Mouse (Mus musculus): ENCODE data around the gene Slc38a1. TPM values are rescaled to one million over a fixed set of nuclear protein-coding genes. Genes with fewer than 3 reads are reported as not detected.

The Slc38a1 gene
- polyA plus RNA-seq, 1 experiment = not detected

GRCm38 (mm10) chr15:96669721-96670120 lies 27.0 kb upstream of the Slc38a1 start:
- TF ChIP-seq POLR2A (IDR thresholded peaks at IDR 0.05; ENCODE audit: insufficient read depth, low read depth, low read length) (no peak), CTCF (IDR thresholded peaks at IDR 0.05; ENCODE audit: insufficient read depth, low read depth, low read length) (no peak)
- no peak overlapping the region for H3K27ac ChIP-seq (ENCODE audit: insufficient read depth, low read depth, low read length)
- H3K4me3 ChIP-seq (ENCODE audit: insufficient read depth, low read depth, low read length) = no peak overlapping the region
- WGBS = 77% methylated on average over 6 of the region's 6 CpGs
- no peaks in the 10 kb centered on the region for H3K4me1 ChIP-seq (ENCODE audit: control insufficient read depth, insufficient read depth, low read length)

DNA sequence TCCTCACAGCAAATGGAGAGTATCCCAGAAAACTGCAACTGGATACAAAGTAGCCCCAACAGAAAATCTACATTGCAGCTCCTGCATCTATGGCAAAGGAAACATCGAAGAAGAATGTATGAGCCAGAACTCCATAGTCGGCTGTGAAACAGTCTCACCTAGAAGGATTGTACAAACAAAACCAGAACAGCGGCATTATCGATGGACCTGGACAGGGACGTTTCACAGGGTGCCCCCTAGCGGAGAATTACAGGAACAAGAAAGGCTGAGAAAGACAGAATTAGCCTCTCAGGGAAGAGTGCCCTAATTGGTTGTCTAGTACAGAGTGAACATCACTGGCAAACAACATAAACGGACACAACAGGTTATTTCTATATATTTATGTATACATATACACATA lies 23.9 kb upstream of the Slc38a1 start:
- TF ChIP-seq CTCF (IDR thresholded peaks at IDR 0.05; ENCODE audit: insufficient read depth, low read depth, low read length) (no peak), POLR2A (IDR thresholded peaks at IDR 0.05; ENCODE audit: insufficient read depth, low read depth, low read length) (no peak)
- Histone ChIP-seq H3K27ac (ENCODE audit: insufficient read depth, low read depth, low read length) (no peak overlapping the region), H3K4me3 (ENCODE audit: insufficient read depth, low read depth, low read length) (no peak overlapping the region), H3K4me1 (ENCODE audit: control insufficient read depth, insufficient read depth, low read length) (no peaks in the 10 kb centered on the region)
- 3% methylated on average over 7 of the region's 7 CpGs for WGBS

DNA sequence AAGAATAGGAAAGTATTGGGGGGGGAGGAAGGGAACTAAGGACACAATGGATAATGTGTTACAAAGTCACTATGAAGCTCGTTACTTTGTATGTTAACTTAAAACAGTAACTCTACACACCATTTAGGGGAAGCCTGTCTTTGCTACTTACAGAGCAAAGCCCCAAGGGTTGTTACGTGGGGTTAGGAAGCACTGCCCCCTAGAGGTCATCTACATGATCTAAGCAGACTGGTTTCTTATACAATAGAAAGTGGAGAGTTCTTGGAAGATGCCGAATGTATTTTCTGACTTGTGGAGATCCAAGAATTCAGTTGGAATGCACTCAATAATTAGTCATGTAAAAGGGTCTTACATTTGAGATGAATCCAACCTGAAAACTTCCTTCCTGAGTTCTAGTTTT lies 23.2 kb upstream of the Slc38a1 start:
- 4% methylated on average over 3 of the region's 3 CpGs for WGBS
- no peak overlapping the region for H3K4me3 ChIP-seq (ENCODE audit: insufficient read depth, low read depth, low read length)
- no peaks in the 10 kb centered on the region for H3K4me1 ChIP-seq (ENCODE audit: control insufficient read depth, insufficient read depth, low read length)
- no peak for TF ChIP-seq CTCF (IDR thresholded peaks at IDR 0.05; ENCODE audit: insufficient read depth, low read depth, low read length)
- TF ChIP-seq POLR2A (IDR thresholded peaks at IDR 0.05; ENCODE audit: insufficient read depth, low read depth, low read length) = no peak
- H3K27ac ChIP-seq (ENCODE audit: insufficient read depth, low read depth, low read length) = no peak overlapping the region

DNA sequence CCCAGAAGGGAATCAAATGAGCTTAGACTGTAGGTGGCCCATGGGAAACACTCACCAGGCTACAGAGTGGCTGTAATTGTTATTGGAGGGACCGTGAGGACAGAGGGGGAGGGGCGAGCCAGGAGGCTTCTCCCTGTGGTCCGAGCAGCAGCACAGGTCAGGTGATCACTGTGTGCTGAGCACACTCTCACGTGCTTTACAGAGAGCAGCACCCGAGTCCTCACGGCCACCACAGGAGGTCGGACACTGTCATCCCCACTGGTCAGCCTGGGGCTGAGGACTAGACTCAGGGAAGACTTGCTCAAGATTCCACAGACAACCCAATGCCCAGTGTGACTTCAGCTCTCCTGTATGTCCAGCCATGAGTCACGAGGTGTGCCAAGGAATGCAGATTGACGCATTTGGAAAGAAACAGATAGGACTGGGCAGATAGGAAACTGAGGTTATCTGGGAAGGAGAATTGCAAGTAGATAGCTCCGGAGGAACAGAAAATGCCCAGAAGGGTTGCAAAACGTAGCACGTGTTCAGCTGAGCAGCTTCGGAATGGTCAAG lies 18.0 kb upstream of the Slc38a1 start:
- 68% methylated on average over 13 of the region's 13 CpGs for WGBS
- H3K27ac ChIP-seq (ENCODE audit: insufficient read depth, low read depth, low read length) = no peak overlapping the region
- no peaks in the 10 kb centered on the region for H3K4me1 ChIP-seq (ENCODE audit: control insufficient read depth, insufficient read depth, low read length)
- H3K4me3 ChIP-seq (ENCODE audit: insufficient read depth, low read depth, low read length) = no peak overlapping the region
- no peak for TF ChIP-seq CTCF (IDR thresholded peaks at IDR 0.05; ENCODE audit: insufficient read depth, low read depth, low read length)
- no peak for TF ChIP-seq POLR2A (IDR thresholded peaks at IDR 0.05; ENCODE audit: insufficient read depth, low read depth, low read length)

GRCm38 (mm10) chr15:96658275-96658602 lies 15.5 kb upstream of the Slc38a1 start:
- Histone ChIP-seq H3K4me1 (ENCODE audit: control insufficient read depth, insufficient read depth, low read length) (no peaks in the 10 kb centered on the region), H3K4me3 (ENCODE audit: insufficient read depth, low read depth, low read length) (no peak overlapping the region), H3K27ac (ENCODE audit: insufficient read depth, low read depth, low read length) (no peak overlapping the region)
- TF ChIP-seq POLR2A (IDR thresholded peaks at IDR 0.05; ENCODE audit: insufficient read depth, low read depth, low read length) = no peak
- no peak for TF ChIP-seq CTCF (IDR thresholded peaks at IDR 0.05; ENCODE audit: insufficient read depth, low read depth, low read length)
- WGBS = 88% methylated on average over 14 of the region's 14 CpGs

GRCm38 (mm10) chr15:96657576-96658274 lies 15.0 kb upstream of the Slc38a1 start:
- Histone ChIP-seq H3K4me1 (ENCODE audit: control insufficient read depth, insufficient read depth, low read length) (no peaks in the 10 kb centered on the region), H3K4me3 (ENCODE audit: insufficient read depth, low read depth, low read length) (no peak overlapping the region), H3K27ac (ENCODE audit: insufficient read depth, low read depth, low read length) (no peak overlapping the region)
- 83% methylated on average over 17 of the region's 17 CpGs for WGBS
- TF ChIP-seq POLR2A (IDR thresholded peaks at IDR 0.05; ENCODE audit: insufficient read depth, low read depth, low read length) = no peak
- no peak for TF ChIP-seq CTCF (IDR thresholded peaks at IDR 0.05; ENCODE audit: insufficient read depth, low read depth, low read length)

DNA sequence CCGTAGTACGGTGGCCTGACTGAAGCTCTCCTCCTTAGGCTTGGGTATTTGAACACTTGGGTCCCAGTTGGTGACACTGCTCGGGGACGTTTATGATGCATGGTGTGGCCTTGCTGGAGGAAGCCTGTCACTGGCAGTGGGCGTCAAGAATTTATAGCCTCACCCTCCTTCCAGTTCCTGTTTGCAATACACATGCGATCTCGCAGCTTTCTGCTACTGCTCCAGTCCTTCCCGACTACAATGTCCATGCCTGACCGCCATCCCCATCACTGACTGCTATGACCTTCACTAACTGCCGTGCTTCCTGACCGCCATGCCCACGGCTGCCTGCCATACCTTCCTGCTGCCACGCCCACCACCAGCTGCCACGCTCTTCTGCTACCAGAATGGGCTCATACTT lies 12.8 kb upstream of the Slc38a1 start:
- Histone ChIP-seq H3K4me1 (ENCODE audit: control insufficient read depth, insufficient read depth, low read length) (no peaks in the 10 kb centered on the region), H3K27ac (ENCODE audit: insufficient read depth, low read depth, low read length) (no peak overlapping the region), H3K4me3 (ENCODE audit: insufficient read depth, low read depth, low read length) (no peak overlapping the region)
- TF ChIP-seq CTCF (IDR thresholded peaks at IDR 0.05; ENCODE audit: insufficient read depth, low read depth, low read length) = no peak
- TF ChIP-seq POLR2A (IDR thresholded peaks at IDR 0.05; ENCODE audit: insufficient read depth, low read depth, low read length) = no peak
- 93% methylated on average over 14 of the region's 14 CpGs for WGBS

- H3K4me1 ChIP-seq (ENCODE audit: control insufficient read depth, insufficient read depth, low read length) = no peaks in the 10 kb centered on the region
- H3K4me3 ChIP-seq (ENCODE audit: insufficient read depth, low read depth, low read length) = no peak overlapping the region
- H3K27ac ChIP-seq (ENCODE audit: insufficient read depth, low read depth, low read length) = no peak overlapping the region
- WGBS = 81% methylated on average over 8 of the region's 8 CpGs
- TF ChIP-seq CTCF (IDR thresholded peaks at IDR 0.05; ENCODE audit: insufficient read depth, low read depth, low read length) (no peak), POLR2A (IDR thresholded peaks at IDR 0.05; ENCODE audit: insufficient read depth, low read depth, low read length) (no peak)
Observed at GRCm38 (mm10) chr15:96654714-96655113, 12.0 kb upstream of the Slc38a1 start.

GRCm38 (mm10) chr15:96653011-96653410 lies 10.3 kb upstream of the Slc38a1 start:
- Histone ChIP-seq H3K4me1 (ENCODE audit: control insufficient read depth, insufficient read depth, low read length) (no peaks in the 10 kb centered on the region), H3K4me3 (ENCODE audit: insufficient read depth, low read depth, low read length) (no peak overlapping the region), H3K27ac (ENCODE audit: insufficient read depth, low read depth, low read length) (no peak overlapping the region)
- TF ChIP-seq POLR2A (IDR thresholded peaks at IDR 0.05; ENCODE audit: insufficient read depth, low read depth, low read length) = no peak
- 90% methylated on average over 16 of the region's 16 CpGs for WGBS

Data from olfactory bulb, adult 2 months (tissue).